Mouse (Mus musculus) hindbrain, embryonic 16.5 days (tissue): ENCODE results near the gene Rapgef6. TPM values are rescaled to one million over a fixed set of nuclear protein-coding genes. Genes with fewer than 3 reads are reported as not detected.

Experiments used
- ATAC-seq: fragments of 200-750 bp; cut with Nextera tagmentation; 2 replicates; pipeline ENCODE4 v1.8.0; 2017; ENCODE audit warnings: moderate TSS enrichment, moderate library complexity
- H3K27ac ChIP-seq: fragments of 300-500 bp; sonication (generic); 2 replicates; pipeline ENCODE4 v1.5.1; 2014; ENCODE audit warnings: low read depth, mild to moderate bottlenecking, control low read depth, low read length, moderate library complexity
- H3K27me3 ChIP-seq: fragments of 300-500 bp; sonication (generic); replicated peaks from 2 replicates; pipeline ENCODE4 v1.6.1; 2014; ENCODE audit warnings: low read length; ENCODE audit not compliant: control insufficient read depth, insufficient read depth
- H3K36me3 ChIP-seq: fragments of 300-500 bp; sonication (generic); 2 replicates; pipeline ENCODE4 v1.6.1; 2014; ENCODE audit warnings: mild to moderate bottlenecking, low read length, moderate library complexity, mixed read lengths; ENCODE audit not compliant: control insufficient read depth, insufficient read depth
- H3K4me1 ChIP-seq: fragments of 300-500 bp; sonication (generic); 2 replicates; pipeline ENCODE4 v1.6.1; 2014; ENCODE audit warnings: low read depth, low read length; ENCODE audit not compliant: control insufficient read depth, insufficient read depth
- H3K4me2 ChIP-seq: fragments of 300-500 bp; sonication (generic); 2 replicates; pipeline ENCODE4 v1.6.1; 2014; ENCODE audit warnings: mild to moderate bottlenecking, low read length, control low read depth, moderate library complexity
- H3K4me3 ChIP-seq: fragments of 300-500 bp; sonication (generic); 2 replicates; pipeline ENCODE4 v1.5.1; 2014; ENCODE audit warnings: mild to moderate bottlenecking, low read length, control low read depth, moderate library complexity
- H3K9ac ChIP-seq: fragments of 300-500 bp; sonication (generic); 2 replicates; pipeline ENCODE4 v1.6.1; 2014; ENCODE audit warnings: low read depth, mild to moderate bottlenecking, control low read depth, low read length, moderate library complexity
- H3K9me3 ChIP-seq: fragments of 300-500 bp; sonication (generic); 2 replicates; pipeline ENCODE4 v1.6.1; 2014; ENCODE audit warnings: mild to moderate bottlenecking, low read length, moderate library complexity; ENCODE audit not compliant: control insufficient read depth
- WGBS: fragments of 180-500 bp; shearing (Covaris S2); extraction: QIAGEN DNeasy Blood & Tissue Kit; methylation state at CpG from one replicate; pipeline ENCODE4 v1.1.7; 2014; 5-methylcytosine and 5-hydroxymethylcytosine counted together
- polyA plus RNA-seq: library from polyadenylated mRNA; unstranded; fragments of >200 nt; fragmentation: Nextera tagmentation; extraction: Ambion mirVana; gene quantifications from 2 replicates; pipeline ENCODE4 v1.2.1, GENCODE M21; 2015

Rapgef6 gene
- polyA plus RNA-seq, 1 experiment from 2014 or later, result 37.4 TPM

DNA sequence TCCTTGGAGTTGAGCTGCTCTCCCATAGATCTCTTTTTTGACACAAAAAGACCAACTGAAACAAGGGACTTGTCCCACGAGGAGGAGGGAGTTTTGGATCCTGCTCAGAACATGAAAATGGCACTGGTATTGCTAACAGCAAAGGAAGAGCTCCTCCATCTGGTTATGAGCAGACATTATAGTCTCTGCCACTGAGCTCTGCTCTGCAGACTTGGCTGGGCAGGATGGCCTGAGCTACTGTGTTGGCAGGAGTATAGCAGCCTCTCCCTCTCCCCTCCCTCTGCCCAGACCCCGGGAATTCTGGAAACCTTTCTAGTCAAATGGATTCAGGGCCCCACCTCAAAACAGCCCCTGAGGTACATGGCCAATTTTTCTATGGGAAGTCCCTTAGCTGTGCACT, 187.0 kb downstream of the Rapgef6 start:
- Histone ChIP-seq H3K9ac (no peak overlapping the region), H3K36me3 (no peaks in the 10 kb centered on the region; the same call in 1 of the 2 replicates), H3K4me3 (no peak overlapping the region), H3K27ac (no peak overlapping the region), H3K27me3 (no peaks in the 10 kb centered on the region), H3K4me1 (no peaks in the 10 kb centered on the region), H3K9me3 (no peaks in the 10 kb centered on the region), H3K4me2 (no peak overlapping the region)
- no peak for ATAC-seq
- 56% methylated on average over 2 of the region's 2 CpGs for WGBS

DNA sequence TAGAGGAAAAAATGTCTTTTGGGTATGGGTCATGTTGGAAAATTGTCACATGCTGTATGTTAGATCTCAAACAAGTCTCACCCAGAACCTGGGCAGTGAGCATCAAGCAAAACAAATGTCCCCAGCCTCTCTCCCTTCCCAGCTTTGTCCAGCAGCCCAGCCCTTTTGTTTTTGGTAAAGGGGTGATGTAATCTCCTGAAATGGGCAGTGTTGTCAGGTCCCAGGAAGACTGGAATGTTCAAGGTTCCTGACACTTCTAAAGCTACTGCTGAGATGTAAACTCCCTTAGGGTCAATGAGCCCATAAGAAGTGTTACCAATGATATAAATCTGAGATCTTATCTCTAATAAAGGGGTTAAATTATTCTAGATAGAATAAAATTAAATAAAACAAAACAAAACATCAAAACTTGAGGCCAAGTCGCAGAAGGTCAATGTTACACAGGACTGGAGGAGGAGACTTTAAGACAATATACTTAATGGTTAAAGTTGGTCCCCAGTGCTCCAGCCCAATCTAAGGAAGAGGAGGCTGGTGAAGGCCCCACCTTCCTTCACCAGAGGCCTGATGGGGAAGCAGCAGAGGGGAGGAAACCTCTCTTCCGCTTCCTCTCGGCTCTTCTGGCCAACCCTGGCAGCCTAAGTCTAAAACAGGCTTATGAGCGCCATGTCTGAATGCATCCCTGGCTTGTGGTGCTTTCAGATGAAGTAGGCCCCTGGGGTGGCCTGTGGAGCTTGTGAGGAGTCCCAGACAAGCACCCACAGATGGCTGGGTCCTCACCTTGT, 188.1 kb downstream of the Rapgef6 start:
- H3K4me2 ChIP-seq, result no peak overlapping the region
- 89% methylated on average over 4 of the region's 4 CpGs for WGBS
- peaks cover 4% of the 10 kb centered on the region; the same call in 1 of the 2 replicates for H3K36me3 ChIP-seq

GRCm38 (mm10) chr11:54712849-54713248, 190.2 kb downstream of the Rapgef6 start:
- Histone ChIP-seq H3K4me1 (no peaks in the 10 kb centered on the region), H3K36me3 (peaks cover 13% of the 10 kb centered on the region), H3K27me3 (no peaks in the 10 kb centered on the region), H3K9me3 (no peaks in the 10 kb centered on the region), H3K9ac (no peak overlapping the region), H3K27ac (no peak overlapping the region), H3K4me2 (no peak overlapping the region), H3K4me3 (no peak overlapping the region)
- 83% methylated on average over 2 of the region's 2 CpGs for WGBS
- ATAC-seq, result no peak

More for the DNA sequence above, 188.1 kb downstream of the Rapgef6 start:
- no peak for ATAC-seq
- no peak overlapping the region for H3K4me3 ChIP-seq
- H3K9ac ChIP-seq, result no peak overlapping the region
- H3K27ac ChIP-seq, result no peak overlapping the region
- no peaks in the 10 kb centered on the region for H3K27me3 ChIP-seq
- H3K4me1 ChIP-seq, result no peaks in the 10 kb centered on the region
- no peaks in the 10 kb centered on the region for H3K9me3 ChIP-seq

DNA sequence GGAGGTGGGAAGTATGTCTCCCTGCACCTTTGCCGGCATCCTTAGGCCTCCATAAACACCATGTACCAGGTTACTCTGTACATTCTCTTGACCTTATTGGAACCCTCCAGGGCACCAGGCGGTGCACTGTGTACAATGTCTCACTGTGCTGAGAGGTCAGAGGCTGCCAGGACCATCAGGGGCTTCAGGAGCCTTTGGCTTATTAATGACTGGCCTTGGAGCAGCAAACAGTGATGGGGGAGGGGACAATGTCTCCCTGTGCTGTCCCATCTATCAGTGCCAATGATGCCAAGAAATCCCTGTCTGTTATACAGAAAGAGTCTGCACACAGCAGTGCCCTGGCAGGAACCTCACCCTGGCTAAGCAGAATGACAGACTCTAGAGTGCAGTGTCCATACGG, 195.2 kb downstream of the Rapgef6 start:
- ATAC-seq, result peak; percentile 40; the same call in 1 of the 2 replicates
- peaks cover 21% of the 10 kb centered on the region for H3K36me3 ChIP-seq
- no peaks in the 10 kb centered on the region for H3K9me3 ChIP-seq
- WGBS, result 81% methylated on average over 3 of the region's 3 CpGs
- H3K4me1 ChIP-seq, result no peaks in the 10 kb centered on the region
- H3K4me2 ChIP-seq, result no peak overlapping the region
- H3K27ac ChIP-seq, result no peak overlapping the region
- H3K27me3 ChIP-seq, result no peaks in the 10 kb centered on the region
- H3K4me3 ChIP-seq, result no peak overlapping the region
- no peak overlapping the region for H3K9ac ChIP-seq

GRCm38 (mm10) chr11:54718601-54719000, 196.0 kb downstream of the Rapgef6 start:
- H3K36me3 ChIP-seq, result peaks cover 26% of the 10 kb centered on the region
- H3K4me2 ChIP-seq, result no peak overlapping the region
- H3K27me3 ChIP-seq, result no peaks in the 10 kb centered on the region
- no peak for ATAC-seq
- 90% methylated on average over 3 of the region's 3 CpGs for WGBS
- no peaks in the 10 kb centered on the region for H3K4me1 ChIP-seq
- H3K4me3 ChIP-seq, result no peak overlapping the region
- H3K9me3 ChIP-seq, result no peaks in the 10 kb centered on the region
- no peak overlapping the region for H3K27ac ChIP-seq
- no peak overlapping the region for H3K9ac ChIP-seq

- Histone ChIP-seq H3K4me2 (no peak overlapping the region), H3K4me1 (peaks cover 5% of the 10 kb centered on the region), H3K27me3 (no peaks in the 10 kb centered on the region), H3K9me3 (no peaks in the 10 kb centered on the region), H3K27ac (no peak overlapping the region), H3K4me3 (no peak overlapping the region), H3K36me3 (peaks cover 16% of the 10 kb centered on the region), H3K9ac (no peak overlapping the region)
- 91% methylated on average over 6 of the region's 6 CpGs for WGBS
- ATAC-seq, result no peak
Measured at GRCm38 (mm10) chr11:54722057-54722456, 199.4 kb downstream of the Rapgef6 start.

DNA sequence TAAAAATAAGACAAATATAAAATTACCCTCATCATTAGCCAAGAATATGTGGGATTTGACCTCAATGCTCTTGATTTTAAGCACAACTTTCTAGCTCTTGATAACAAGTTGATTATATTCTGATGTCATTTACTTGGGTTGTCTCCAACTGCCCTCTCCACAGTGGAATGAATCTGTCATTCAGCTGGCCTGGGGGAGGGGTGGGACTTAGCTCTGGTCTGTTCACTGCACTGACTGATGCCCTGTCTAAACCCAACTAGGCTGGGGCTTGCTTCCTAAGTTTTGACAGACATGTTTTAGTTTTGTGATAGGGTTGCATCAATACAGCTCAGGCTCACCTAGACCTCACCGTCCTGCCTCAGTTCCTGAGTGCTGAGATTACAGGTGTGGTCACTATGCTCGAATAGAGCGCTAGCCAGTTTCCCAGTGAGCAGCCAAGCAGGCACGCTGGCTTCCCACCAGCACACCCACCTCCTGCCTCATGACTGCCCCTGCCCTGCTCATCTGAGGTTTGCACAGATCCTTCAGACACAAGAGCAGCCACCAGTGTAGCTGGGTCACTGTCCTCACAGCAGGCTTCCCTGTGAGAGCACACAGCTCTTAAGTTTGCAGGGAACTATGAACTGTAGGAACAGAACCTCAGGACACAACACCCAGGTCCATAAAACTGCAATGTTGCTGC, 201.8 kb downstream of the Rapgef6 start:
- no peak for ATAC-seq

DNA sequence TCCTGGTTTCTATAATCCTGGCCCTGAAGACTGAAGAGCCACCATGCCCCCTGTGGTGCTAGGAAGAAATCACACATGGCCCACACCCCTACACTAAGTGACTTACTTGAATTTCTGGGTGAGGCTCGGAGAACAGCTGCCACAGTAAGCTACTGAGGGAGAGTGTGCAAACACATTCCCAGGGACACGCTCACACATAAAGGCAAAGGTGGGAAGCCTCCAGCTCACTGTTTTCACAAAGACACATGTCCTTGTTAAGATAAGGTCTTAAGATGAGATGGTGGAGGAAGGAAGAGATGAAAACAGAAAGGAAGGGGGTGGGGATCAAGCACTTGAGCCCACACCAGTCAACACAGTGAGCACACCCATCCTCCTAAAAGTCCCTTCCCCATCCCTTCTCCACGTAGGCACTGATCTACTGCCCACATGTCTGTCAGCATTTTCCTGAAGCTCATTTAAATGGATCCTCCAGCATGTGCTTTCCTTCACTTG, 204.0 kb downstream of the Rapgef6 start:
- no peak for ATAC-seq
- H3K36me3 ChIP-seq, result peaks cover 16% of the 10 kb centered on the region
- H3K4me1 ChIP-seq, result peaks cover 5% of the 10 kb centered on the region
- H3K9me3 ChIP-seq, result no peaks in the 10 kb centered on the region
- WGBS, result 91% methylated on average over 3 of the region's 3 CpGs
- no peak overlapping the region for H3K4me2 ChIP-seq
- H3K9ac ChIP-seq, result no peak overlapping the region
- no peak overlapping the region for H3K27ac ChIP-seq
- H3K27me3 ChIP-seq, result no peaks in the 10 kb centered on the region
- H3K4me3 ChIP-seq, result no peak overlapping the region

More for the DNA sequence above, 201.8 kb downstream of the Rapgef6 start:
- Histone ChIP-seq H3K4me1 (peaks cover 5% of the 10 kb centered on the region), H3K4me2 (no peak overlapping the region), H3K9ac (no peak overlapping the region), H3K27me3 (no peaks in the 10 kb centered on the region), H3K36me3 (peaks cover 16% of the 10 kb centered on the region), H3K9me3 (no peaks in the 10 kb centered on the region), H3K4me3 (no peak overlapping the region), H3K27ac (no peak overlapping the region; the same call in 1 of the 2 replicates)
- WGBS, result 69% methylated on average over 4 of the region's 4 CpGs

GRCm38 (mm10) chr11:54727327-54727901, 204.8 kb downstream of the Rapgef6 start:
- H3K36me3 ChIP-seq, result peaks cover 11% of the 10 kb centered on the region
- H3K9ac ChIP-seq, result no peak overlapping the region
- no peak overlapping the region for H3K4me3 ChIP-seq
- H3K27ac ChIP-seq, result no peak overlapping the region
- H3K9me3 ChIP-seq, result no peaks in the 10 kb centered on the region
- H3K4me1 ChIP-seq, result peaks cover 5% of the 10 kb centered on the region
- H3K4me2 ChIP-seq, result no peak overlapping the region
- no peak for ATAC-seq
- WGBS, result 77% methylated on average over 5 of the region's 5 CpGs
- H3K27me3 ChIP-seq, result no peaks in the 10 kb centered on the region
